Mouse (Mus musculus) heart, adult 2 months (tissue): ENCODE data around the gene Noto. TPM values are rescaled to one million over a fixed set of nuclear protein-coding genes. Genes with fewer than 3 reads are reported as not detected.

Experiments
- DNase-seq, 2 experiments: peaks; one replicate each; pipeline ENCODE4 v3.0.0; 2021
- H3K27ac ChIP-seq: fragments of 200-600 bp; 2 replicates; pipeline ENCODE4 v1.8.1; 2022
- H3K27me3 ChIP-seq: fragments of 200-500 bp; 2 replicates; pipeline ENCODE4 v1.6.1; 2012; ENCODE audit warnings: mild to moderate bottlenecking, low read length, inconsistent platforms, mixed read lengths; ENCODE audit not compliant: control insufficient read depth, insufficient read depth
- H3K36me3 ChIP-seq: fragments of 200-500 bp; 2 replicates; pipeline ENCODE4 v1.6.1; 2012; ENCODE audit warnings: low read length, inconsistent platforms; ENCODE audit not compliant: control insufficient read depth, insufficient read depth
- H3K4me1 ChIP-seq: fragments of 200-500 bp; 2 replicates; pipeline ENCODE4 v1.6.1; 2011; ENCODE audit warnings: low read length; ENCODE audit not compliant: control insufficient read depth, insufficient read depth
- H3K4me3 ChIP-seq: fragments of 200-600 bp; 2 replicates; pipeline ENCODE4 v1.8.1; 2022
- H3K79me2 ChIP-seq: fragments of 200-500 bp; replicated peaks from 2 replicates; pipeline ENCODE4 v1.6.1; 2012; ENCODE audit warnings: mild to moderate bottlenecking, inconsistent platforms, low read length, moderate library complexity, mixed read lengths; ENCODE audit not compliant: control insufficient read depth, insufficient read depth
- H3K9ac ChIP-seq: fragments of 200-500 bp; 2 replicates; pipeline ENCODE4 v1.6.1; 2012; ENCODE audit warnings: low read depth, mild to moderate bottlenecking, control low read depth, inconsistent platforms, low read length, mixed read lengths
- CTCF ChIP-seq: fragments of 200-600 bp; IDR thresholded peaks from 2 replicates; pipeline ENCODE4 v1.8.1; 2022; ENCODE audit warnings: antibody characterized with exemption, mild to moderate bottlenecking, moderate library complexity
- EP300 ChIP-seq: fragments of 200-500 bp; IDR thresholded peaks from 2 replicates; pipeline ENCODE4 v1.6.1; 2011; ENCODE audit warnings: low read depth, low read length, control low read depth; ENCODE audit not compliant: insufficient read depth
- POLR2A ChIP-seq: fragments of 200-500 bp; IDR thresholded peaks from 2 replicates; pipeline ENCODE4 v1.6.1; 2011; ENCODE audit warnings: mild to moderate bottlenecking, low read depth, low read length, control low read depth; ENCODE audit not compliant: insufficient read depth
- WGBS: fragments of 180-500 bp; shearing (Covaris S2); methylation state at CpG from one replicate; pipeline ENCODE4 v1.1.7; 2018; 5-methylcytosine and 5-hydroxymethylcytosine counted together
- intact Hi-C: fragments of 180-260 bp; cut with DNase I; formaldehyde crosslinking; loops from one replicate; pipeline ENCODE4 v1.15.1; 2025
- long read RNA-seq: library from polyadenylated mRNA; stranded (forward); transcript quantifications from one replicate; pipeline ENCODE4 v2.0.0, GENCODE M21; 2021
- polyA plus RNA-seq: library from polyadenylated mRNA; depleted of rRNA; stranded (reverse); fragments of >200 nt; gene quantifications from 2 replicates; pipeline ENCODE4 v1.2.3, GENCODE M21; 2012; rRNA removed
- total RNA-seq, 2 experiments: library from RNA; stranded (reverse); gene quantifications; 2 replicates each; pipeline ENCODE4 v1.2.3; 2021

The Noto gene
- total RNA-seq (not detected), polyA plus RNA-seq (not detected in 2 replicates)
- long read RNA-seq, result 0 reads

- no peaks in the 10 kb centered on the region for H3K4me1 ChIP-seq
- no peaks in the 10 kb centered on the region for H3K36me3 ChIP-seq
- no peaks in the 10 kb centered on the region for H3K79me2 ChIP-seq
- DNase-seq, result no peak
- H3K27me3 ChIP-seq, result peaks cover 2% of the 10 kb centered on the region; the same call in 1 of the 2 replicates
- 18% methylated on average over 28 of the region's 28 CpGs for WGBS
- intact Hi-C loops, result no loop called here
- TF ChIP-seq EP300, result no peak
- TF ChIP-seq POLR2A, result no peak
- no peak for TF ChIP-seq CTCF
- H3K27ac ChIP-seq, result no peak within 1 kb of the TSS
- no peak within 1 kb of the TSS for H3K4me3 ChIP-seq
- H3K9ac ChIP-seq, result no peak within 1 kb of the TSS
Measured at GRCm38 (mm10) chr6:85423836-85424379, at the start of gene Noto. Gene Noto, plus strand, starts transcription at chr6:85423886.

GRCm38 (mm10) chr6:85373951-85374733 is 49.5 kb upstream of the Noto start, which contains the start of gene Rab11fip5:
Gene Rab11fip5, minus strand, starts transcription at chr6:85374634.
- H3K79me2 ChIP-seq, result peaks cover 4% of the 10 kb centered on the region; the same call in 1 of the 2 replicates
- intact Hi-C loops, result no loop called here
- peaks cover 30% of the 10 kb centered on the region for H3K4me1 ChIP-seq
- TF ChIP-seq CTCF (no peak), EP300 (no peak), POLR2A (no peak)
- H3K27me3 ChIP-seq, result no peaks in the 10 kb centered on the region
- under 1% methylated on average over 80 of the region's 80 CpGs for WGBS
- peaks cover 9% of the 10 kb centered on the region for H3K36me3 ChIP-seq
- peak within 1 kb of the TSS; percentile 91 for H3K9ac ChIP-seq
- H3K27ac ChIP-seq, result peak within 1 kb of the TSS; percentile 96
- DNase-seq, result peak; percentile 63 to 74
- H3K4me3 ChIP-seq, result peak within 1 kb of the TSS; percentile 80

GRCm38 (mm10) chr6:85374734-85375114 is 49.0 kb upstream of the Noto start:
- Histone ChIP-seq H3K27ac (peak overlapping the region; percentile 57), H3K4me1 (peaks cover 24% of the 10 kb centered on the region), H3K4me3 (peak overlapping the region; percentile 80), H3K9ac (no peak overlapping the region), H3K27me3 (no peaks in the 10 kb centered on the region), H3K79me2 (peaks cover 4% of the 10 kb centered on the region; the same call in 1 of the 2 replicates), H3K36me3 (peaks cover 7% of the 10 kb centered on the region)
- peak; percentile 96 to 97 for DNase-seq
- TF ChIP-seq POLR2A, result no peak
- TF ChIP-seq EP300, result no peak
- no peak for TF ChIP-seq CTCF
- intact Hi-C loops, result no loop called here
- WGBS, result under 1% methylated on average over 19 of the region's 19 CpGs

GRCm38 (mm10) chr6:85377066-85377734 is 46.5 kb upstream of the Noto start:
- peak overlapping the region; percentile 20; the same call in 1 of the 2 replicates for H3K27ac ChIP-seq
- no peak overlapping the region for H3K4me3 ChIP-seq
- H3K9ac ChIP-seq, result no peak overlapping the region
- TF ChIP-seq EP300 (0 out of 2 replicates have a peak, but pooled peaks have one; percentile 28), POLR2A (no peak)
- H3K36me3 ChIP-seq, result no peaks in the 10 kb centered on the region
- peaks cover 9% of the 10 kb centered on the region for H3K4me1 ChIP-seq
- no peak for DNase-seq
- 0 out of 2 replicates have a peak, but pooled peaks cover 3% of the 10 kb centered on the region for H3K79me2 ChIP-seq
- no peaks in the 10 kb centered on the region for H3K27me3 ChIP-seq
- WGBS, result 31% methylated on average over 4 of the region's 4 CpGs
- intact Hi-C loops, result no loop called here

- no peak overlapping the region for H3K4me3 ChIP-seq
- H3K9ac ChIP-seq, result no peak overlapping the region
- WGBS, result 71% methylated on average over 5 of the region's 5 CpGs
- DNase-seq, result no peak
- H3K4me1 ChIP-seq, result peaks cover 4% of the 10 kb centered on the region; the same call in 1 of the 2 replicates
- intact Hi-C loops, result no loop called here
- TF ChIP-seq POLR2A, result no peak
- TF ChIP-seq CTCF, result no peak
- no peak for TF ChIP-seq EP300
- no peak overlapping the region; the same call in 1 of the 2 replicates for H3K27ac ChIP-seq
- 0 out of 2 replicates have a peak, but pooled peaks cover 3% of the 10 kb centered on the region for H3K79me2 ChIP-seq
- no peaks in the 10 kb centered on the region for H3K27me3 ChIP-seq
- H3K36me3 ChIP-seq, result no peaks in the 10 kb centered on the region
Measured at GRCm38 (mm10) chr6:85377876-85378275, 45.8 kb upstream of the Noto start.
